Mouse (Mus musculus) bone marrow, adult 2 months (tissue): ENCODE measurements around the gene Unk.

ENCODE experiments used
- CTCF ChIP-seq: fragments of 200-500 bp; IDR thresholded peaks from 2 replicates; pipeline ENCODE4 v1.5.1; 2011; ENCODE audit warnings: low read length, control low read depth; ENCODE audit not compliant: control insufficient read depth, insufficient read depth
- POLR2A ChIP-seq: fragments of 200-500 bp; IDR thresholded peaks from 2 replicates; pipeline ENCODE4 v1.6.1; 2011; ENCODE audit warnings: low read depth, mild to moderate bottlenecking, control low read depth, low read length, borderline replicate concordance; ENCODE audit not compliant: control insufficient read depth

- peak; percentile 52; the same call in 1 of the 2 replicates for TF ChIP-seq POLR2A
- peak; percentile 70 for TF ChIP-seq CTCF
Measured at GRCm38 (mm10) chr11:116023771-116024355, 6.3 kb upstream of the Unk start.
